Mouse (Mus musculus): Measurements from ENCODE around the gene Zfp646. TPM values are rescaled to one million over a fixed set of nuclear protein-coding genes. Genes with fewer than 3 reads are reported as not detected.
A peak's percentile ranks its signal among the peaks of the same experiment; 100 is the strongest.

The Zfp646 gene
- total RNA-seq, 2 experiments from 2014 or later = 28.6 to 30.2 TPM

GRCm38 (mm10) chr7:127915293-127915692 is 39.3 kb downstream of the Zfp646 start:
- DNase-seq (ENCODE audit: low spot score in 2 of 2) = no peak

- no peak for DNase-seq (ENCODE audit: low spot score in 2 of 2)
These were observed 42.2 kb downstream of the Zfp646 start for GRCm38 (mm10) chr7:127918203-127918602.

GRCm38 (mm10) chr7:127919290-127919689 is 43.3 kb downstream of the Zfp646 start:
- peak in 1 of 2 experiments; percentile 38 for DNase-seq (ENCODE audit: low spot score in 2 of 2)

- DNase-seq (ENCODE audit: low spot score in 2 of 2) = no peak
These were observed 45.5 kb downstream of the Zfp646 start for GRCm38 (mm10) chr7:127921516-127921915.

GRCm38 (mm10) chr7:127922451-127923275 is 46.6 kb downstream of the Zfp646 start:
- no peak for DNase-seq (ENCODE audit: low spot score in 2 of 2)

GRCm38 (mm10) chr7:127923714-127924113 is 47.7 kb downstream of the Zfp646 start:
- DNase-seq (ENCODE audit: low spot score in 2 of 2) = no peak

- DNase-seq (ENCODE audit: low spot score in 2 of 2) = no peak
These were observed 49.2 kb downstream of the Zfp646 start for GRCm38 (mm10) chr7:127925252-127925651.

GRCm38 (mm10) chr7:127926066-127926465 is 50.0 kb downstream of the Zfp646 start:
- no peak for DNase-seq (ENCODE audit: low spot score in 2 of 2)

GRCm38 (mm10) chr7:127926846-127927245 is 50.8 kb downstream of the Zfp646 start:
- DNase-seq (ENCODE audit: low spot score in 2 of 2) = no peak

- no peak for DNase-seq (ENCODE audit: low spot score in 2 of 2)
These were observed 51.7 kb downstream of the Zfp646 start for GRCm38 (mm10) chr7:127927726-127928125.

- no peak for DNase-seq (ENCODE audit: low spot score in 2 of 2)
These were observed 52.6 kb downstream of the Zfp646 start for GRCm38 (mm10) chr7:127928596-127928995.

GRCm38 (mm10) chr7:127929923-127930322 is 53.9 kb downstream of the Zfp646 start, which contains the start of gene Prss8:
Gene Prss8 (minus strand): TSS chr7:127930104.
- DNase-seq (ENCODE audit: low spot score in 2 of 2) = no peak

- DNase-seq (ENCODE audit: low spot score in 2 of 2) = no peak
These were observed 54.6 kb downstream of the Zfp646 start for GRCm38 (mm10) chr7:127930636-127931035.

- DNase-seq (ENCODE audit: low spot score in 2 of 2) = no peak
These were observed 55.5 kb downstream of the Zfp646 start for GRCm38 (mm10) chr7:127931351-127932135.

- DNase-seq (ENCODE audit: low spot score in 2 of 2) = no peak
These were observed 56.4 kb downstream of the Zfp646 start for GRCm38 (mm10) chr7:127932273-127933031.

- DNase-seq (ENCODE audit: low spot score in 2 of 2) = no peak
These were observed 58.1 kb downstream of the Zfp646 start for GRCm38 (mm10) chr7:127934075-127934474.

GRCm38 (mm10) chr7:127935028-127935722 is 59.2 kb downstream of the Zfp646 start:
- peak; percentile 96 to 97 for DNase-seq (ENCODE audit: low spot score in 2 of 2)
